Mouse (Mus musculus): Measurements from ENCODE around the gene Foxg1. TPM values are rescaled to one million over a fixed set of nuclear protein-coding genes. Genes with fewer than 3 reads are reported as not detected.

The Foxg1 gene
- polyA plus RNA-seq, 1 experiment from 2014 or later = 0.75 TPM

GRCm38 (mm10) chr12:49384295-49384875 is 1.9 kb downstream of the Foxg1 start:
- Histone ChIP-seq H3K27me3 (replicated peaks; ENCODE audit: control insufficient read depth, insufficient read depth, low read length) (peaks cover 77% of the 10 kb centered on the region), H3K4me1 (replicated peaks; ENCODE audit: control insufficient read depth, insufficient read depth, low read length) (no peaks in the 10 kb centered on the region; the same call in 1 of the 2 replicates), H3K36me3 (ENCODE audit: control insufficient read depth, insufficient read depth, low read length) (no peaks in the 10 kb centered on the region), H3K9me3 (ENCODE audit: control insufficient read depth, low read length) (no peaks in the 10 kb centered on the region), H3K4me3 (ENCODE audit: low read depth, low read length) (peak overlapping the region; percentile 32), H3K4me2 (peak overlapping the region; percentile 59), H3K27ac (ENCODE audit: low read depth, low read length) (no peak overlapping the region), H3K9ac (ENCODE audit: low read depth, low read length) (no peak overlapping the region)
- 4% methylated on average over 52 of the region's 66 CpGs for WGBS
- ATAC-seq (replicated peaks; ENCODE audit: low FRiP score) = no peak
- no peak for DNase-seq (ENCODE audit: low spot score)

- WGBS = 3% methylated on average over 70 of the region's 75 CpGs
- 0 out of 2 replicates have a peak, but pooled peaks have one; percentile 27 for ATAC-seq (replicated peaks; ENCODE audit: low FRiP score)
Measured at GRCm38 (mm10) chr12:49384876-49385630, 2.6 kb downstream of the Foxg1 start, which contains the start of gene Gm43517. Gene Gm43517, plus strand, starts transcription at chr12:49385174.

DNA sequence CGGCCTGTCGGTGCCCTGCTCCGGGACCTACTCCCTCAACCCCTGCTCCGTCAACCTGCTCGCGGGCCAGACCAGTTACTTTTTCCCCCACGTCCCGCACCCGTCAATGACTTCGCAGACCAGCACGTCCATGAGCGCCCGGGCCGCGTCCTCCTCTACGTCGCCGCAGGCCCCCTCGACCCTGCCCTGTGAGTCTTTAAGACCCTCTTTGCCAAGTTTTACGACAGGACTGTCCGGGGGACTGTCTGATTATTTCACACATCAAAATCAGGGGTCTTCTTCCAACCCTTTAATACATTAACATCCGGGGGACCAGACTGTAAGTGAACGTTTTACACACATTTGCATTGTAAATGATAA is 3.2 kb downstream of the Foxg1 start:
- Histone ChIP-seq H3K27ac (ENCODE audit: low read depth, low read length) (no peak overlapping the region), H3K9ac (ENCODE audit: low read depth, low read length) (no peak overlapping the region), H3K9me3 (ENCODE audit: control insufficient read depth, low read length) (no peaks in the 10 kb centered on the region), H3K4me2 (no peak overlapping the region), H3K36me3 (ENCODE audit: control insufficient read depth, insufficient read depth, low read length) (no peaks in the 10 kb centered on the region), H3K27me3 (replicated peaks; ENCODE audit: control insufficient read depth, insufficient read depth, low read length) (peaks cover 77% of the 10 kb centered on the region), H3K4me3 (ENCODE audit: low read depth, low read length) (no peak overlapping the region), H3K4me1 (replicated peaks; ENCODE audit: control insufficient read depth, insufficient read depth, low read length) (no peaks in the 10 kb centered on the region; the same call in 1 of the 2 replicates)
- 5% methylated on average over 23 of the region's 23 CpGs for WGBS
- ATAC-seq (replicated peaks; ENCODE audit: low FRiP score) (no peak), DNase-seq (ENCODE audit: low spot score) (no peak)

More at GRCm38 (mm10) chr12:49384876-49385630, 2.6 kb downstream of the Foxg1 start, which contains the start of gene Gm43517:
- Histone ChIP-seq H3K9ac (ENCODE audit: low read depth, low read length) (no peak within 1 kb of the TSS), H3K9me3 (ENCODE audit: control insufficient read depth, low read length) (no peaks in the 10 kb centered on the region), H3K4me3 (ENCODE audit: low read depth, low read length) (peak within 1 kb of the TSS; percentile 32), H3K36me3 (ENCODE audit: control insufficient read depth, insufficient read depth, low read length) (no peaks in the 10 kb centered on the region), H3K4me1 (replicated peaks; ENCODE audit: control insufficient read depth, insufficient read depth, low read length) (no peaks in the 10 kb centered on the region; the same call in 1 of the 2 replicates), H3K27ac (ENCODE audit: low read depth, low read length) (no peak within 1 kb of the TSS), H3K27me3 (replicated peaks; ENCODE audit: control insufficient read depth, insufficient read depth, low read length) (peaks cover 77% of the 10 kb centered on the region), H3K4me2 (peak within 1 kb of the TSS; percentile 59)
- DNase-seq (ENCODE audit: low spot score) = no peak

DNA sequence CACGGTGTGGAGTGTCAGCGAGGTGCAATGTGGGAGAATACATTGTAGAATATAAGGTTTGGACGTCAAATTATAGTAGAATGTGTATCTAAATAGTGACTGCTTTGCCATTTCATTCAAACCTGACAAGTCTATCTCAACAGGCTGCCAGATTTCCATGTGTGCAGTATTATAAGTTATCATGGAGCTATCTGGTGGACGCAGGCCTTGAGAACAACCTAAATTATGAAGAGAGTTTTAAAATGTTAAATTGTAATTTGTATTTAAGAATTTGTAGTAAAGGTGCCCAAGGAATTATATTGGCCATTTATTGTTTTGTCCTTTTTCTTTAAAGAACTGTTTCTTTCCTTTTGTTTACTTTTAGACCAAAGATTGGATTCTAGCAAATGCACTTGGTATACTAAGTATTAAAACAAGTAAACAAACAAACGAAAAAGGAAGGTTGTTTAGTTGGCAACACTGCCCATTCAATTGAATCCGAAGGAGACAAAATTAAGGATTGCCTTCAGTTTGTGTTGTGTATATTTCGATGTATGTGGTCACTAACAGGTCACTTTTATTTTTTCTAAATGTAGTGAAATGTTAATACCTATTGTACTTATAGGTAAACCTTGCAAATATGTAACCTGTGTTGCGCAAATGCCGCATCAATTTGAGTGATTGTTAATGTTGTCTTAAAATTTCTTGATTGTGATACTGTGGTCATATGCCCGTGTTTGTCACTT is 3.8 kb downstream of the Foxg1 start:
- no peak overlapping the region for H3K27ac ChIP-seq (ENCODE audit: low read depth, low read length)

DNA sequence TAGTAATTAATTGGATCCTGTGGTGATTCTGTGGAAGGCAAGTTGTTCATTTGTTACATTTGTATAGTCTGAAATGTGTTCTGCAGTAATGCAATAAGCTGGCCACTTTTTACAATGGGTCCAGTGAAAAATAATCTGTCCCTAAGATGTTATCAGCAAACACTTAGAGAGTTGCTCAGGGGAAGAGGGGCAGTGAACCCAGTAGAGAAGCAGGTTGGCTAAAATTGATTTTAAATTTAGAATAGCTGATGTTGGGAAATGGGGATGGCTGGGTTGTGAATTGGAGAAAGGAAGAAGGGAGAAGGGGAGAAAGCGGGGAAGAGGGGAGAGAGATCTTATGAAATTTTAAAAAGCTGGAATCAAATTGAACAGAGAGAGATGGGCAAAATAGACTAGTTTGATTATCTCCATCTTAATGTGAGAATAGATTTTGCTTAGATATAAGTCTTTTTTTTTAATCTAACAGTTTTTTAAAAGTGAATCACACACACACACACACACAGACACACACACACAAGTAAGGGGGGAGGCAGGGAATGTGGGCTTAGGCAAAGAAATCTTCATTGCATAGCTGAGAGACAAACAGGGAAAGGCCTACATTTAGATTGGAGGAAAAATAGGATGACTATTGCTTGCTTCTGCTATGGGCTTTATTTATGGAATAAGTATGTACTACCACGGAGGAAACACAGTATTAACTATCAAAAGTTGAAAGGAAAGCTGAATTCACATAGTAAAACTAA is 5.6 kb downstream of the Foxg1 start:
- H3K4me1 ChIP-seq (replicated peaks; ENCODE audit: control insufficient read depth, insufficient read depth, low read length) = no peaks in the 10 kb centered on the region; the same call in 1 of the 2 replicates
- H3K9ac ChIP-seq (ENCODE audit: low read depth, low read length) = no peak overlapping the region
- 17% methylated on average over 2 of the region's 2 CpGs for WGBS
- H3K27ac ChIP-seq (ENCODE audit: low read depth, low read length) = no peak overlapping the region
- H3K4me3 ChIP-seq (ENCODE audit: low read depth, low read length) = no peak overlapping the region
- DNase-seq (ENCODE audit: low spot score) (no peak), ATAC-seq (replicated peaks; ENCODE audit: low FRiP score) (no peak)
- no peak overlapping the region for H3K4me2 ChIP-seq
- H3K36me3 ChIP-seq (ENCODE audit: control insufficient read depth, insufficient read depth, low read length) = no peaks in the 10 kb centered on the region
- peaks cover 78% of the 10 kb centered on the region for H3K27me3 ChIP-seq (replicated peaks; ENCODE audit: control insufficient read depth, insufficient read depth, low read length)
- H3K9me3 ChIP-seq (ENCODE audit: control insufficient read depth, low read length) = no peaks in the 10 kb centered on the region

More for the DNA sequence above, 3.8 kb downstream of the Foxg1 start:
- H3K9ac ChIP-seq (ENCODE audit: low read depth, low read length) = no peak overlapping the region
- H3K4me3 ChIP-seq (ENCODE audit: low read depth, low read length) = no peak overlapping the region
- no peaks in the 10 kb centered on the region; the same call in 1 of the 2 replicates for H3K4me1 ChIP-seq (replicated peaks; ENCODE audit: control insufficient read depth, insufficient read depth, low read length)
- ATAC-seq (replicated peaks; ENCODE audit: low FRiP score) = no peak
- H3K4me2 ChIP-seq = no peak overlapping the region
- peaks cover 77% of the 10 kb centered on the region for H3K27me3 ChIP-seq (replicated peaks; ENCODE audit: control insufficient read depth, insufficient read depth, low read length)
- H3K9me3 ChIP-seq (ENCODE audit: control insufficient read depth, low read length) = no peaks in the 10 kb centered on the region
- no peak for DNase-seq (ENCODE audit: low spot score)
- H3K36me3 ChIP-seq (ENCODE audit: control insufficient read depth, insufficient read depth, low read length) = no peaks in the 10 kb centered on the region
- 16% methylated on average over 10 of the region's 10 CpGs for WGBS

DNA sequence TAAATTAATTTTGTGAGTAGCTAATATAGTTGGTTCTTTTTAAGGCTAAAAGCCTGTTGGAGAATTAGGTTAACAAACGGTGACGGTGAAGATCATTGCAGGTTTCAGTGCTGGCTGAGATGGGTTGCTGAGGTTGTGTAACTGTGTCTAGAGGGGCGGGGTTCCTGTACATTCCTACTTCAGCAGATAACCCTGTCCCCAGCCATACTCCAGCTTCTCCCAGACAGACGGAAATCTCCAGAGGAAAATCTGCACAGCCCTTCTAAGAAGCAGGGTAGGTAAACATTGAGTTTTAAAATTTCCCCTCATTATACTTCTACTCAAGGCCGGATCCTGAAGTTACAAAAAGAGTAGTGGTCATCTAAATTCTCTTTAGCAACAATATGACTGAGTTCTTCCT is 7.2 kb downstream of the Foxg1 start:
- Histone ChIP-seq H3K27ac (ENCODE audit: low read depth, low read length) (no peak overlapping the region), H3K27me3 (replicated peaks; ENCODE audit: control insufficient read depth, insufficient read depth, low read length) (peaks cover 73% of the 10 kb centered on the region), H3K9me3 (ENCODE audit: control insufficient read depth, low read length) (no peaks in the 10 kb centered on the region), H3K4me1 (replicated peaks; ENCODE audit: control insufficient read depth, insufficient read depth, low read length) (no peaks in the 10 kb centered on the region), H3K4me3 (ENCODE audit: low read depth, low read length) (no peak overlapping the region), H3K36me3 (ENCODE audit: control insufficient read depth, insufficient read depth, low read length) (no peaks in the 10 kb centered on the region), H3K4me2 (no peak overlapping the region), H3K9ac (ENCODE audit: low read depth, low read length) (no peak overlapping the region)
- 5% methylated on average over 5 of the region's 5 CpGs for WGBS
- no peak for DNase-seq (ENCODE audit: low spot score)
- ATAC-seq (replicated peaks; ENCODE audit: low FRiP score) = no peak

- no peak overlapping the region for H3K27ac ChIP-seq (ENCODE audit: low read depth, low read length)
- H3K9ac ChIP-seq (ENCODE audit: low read depth, low read length) = no peak overlapping the region
- DNase-seq (ENCODE audit: low spot score) = no peak
- H3K4me1 ChIP-seq (replicated peaks; ENCODE audit: control insufficient read depth, insufficient read depth, low read length) = no peaks in the 10 kb centered on the region
- no peak overlapping the region for H3K4me2 ChIP-seq
- no peak overlapping the region for H3K4me3 ChIP-seq (ENCODE audit: low read depth, low read length)
- H3K9me3 ChIP-seq (ENCODE audit: control insufficient read depth, low read length) = no peaks in the 10 kb centered on the region
- no peaks in the 10 kb centered on the region for H3K36me3 ChIP-seq (ENCODE audit: control insufficient read depth, insufficient read depth, low read length)
- 3% methylated on average over 13 of the region's 13 CpGs for WGBS
- ATAC-seq (replicated peaks; ENCODE audit: low FRiP score) = no peak
- H3K27me3 ChIP-seq (replicated peaks; ENCODE audit: control insufficient read depth, insufficient read depth, low read length) = peaks cover 73% of the 10 kb centered on the region
Measured at GRCm38 (mm10) chr12:49390257-49390656, 7.8 kb downstream of the Foxg1 start.

GRCm38 (mm10) chr12:49390926-49391304 is 8.5 kb downstream of the Foxg1 start:
- no peak overlapping the region for H3K27ac ChIP-seq (ENCODE audit: low read depth, low read length)
- ATAC-seq (replicated peaks; ENCODE audit: low FRiP score) (no peak), DNase-seq (ENCODE audit: low spot score) (no peak)
- H3K9ac ChIP-seq (ENCODE audit: low read depth, low read length) = no peak overlapping the region
- no peaks in the 10 kb centered on the region for H3K4me1 ChIP-seq (replicated peaks; ENCODE audit: control insufficient read depth, insufficient read depth, low read length)
- no peak overlapping the region for H3K4me3 ChIP-seq (ENCODE audit: low read depth, low read length)
- H3K9me3 ChIP-seq (ENCODE audit: control insufficient read depth, low read length) = no peaks in the 10 kb centered on the region
- peaks cover 70% of the 10 kb centered on the region for H3K27me3 ChIP-seq (replicated peaks; ENCODE audit: control insufficient read depth, insufficient read depth, low read length)
- 5% methylated on average over 9 of the region's 9 CpGs for WGBS
- no peaks in the 10 kb centered on the region for H3K36me3 ChIP-seq (ENCODE audit: control insufficient read depth, insufficient read depth, low read length)
- H3K4me2 ChIP-seq = 0 out of 2 replicates have a peak overlapping the region, but pooled peaks have one; percentile 14

All from liver, embryonic 11.5 days (tissue).